Mouse (Mus musculus): ENCODE results near the gene Btrc. TPM values are rescaled to one million over a fixed set of nuclear protein-coding genes. Genes with fewer than 3 reads are reported as not detected.
A peak's percentile ranks its signal among the peaks of the same experiment; 100 is the strongest.

Btrc gene
- polyA plus RNA-seq, 2 experiments = 27.6 to 40.3 TPM

DNA sequence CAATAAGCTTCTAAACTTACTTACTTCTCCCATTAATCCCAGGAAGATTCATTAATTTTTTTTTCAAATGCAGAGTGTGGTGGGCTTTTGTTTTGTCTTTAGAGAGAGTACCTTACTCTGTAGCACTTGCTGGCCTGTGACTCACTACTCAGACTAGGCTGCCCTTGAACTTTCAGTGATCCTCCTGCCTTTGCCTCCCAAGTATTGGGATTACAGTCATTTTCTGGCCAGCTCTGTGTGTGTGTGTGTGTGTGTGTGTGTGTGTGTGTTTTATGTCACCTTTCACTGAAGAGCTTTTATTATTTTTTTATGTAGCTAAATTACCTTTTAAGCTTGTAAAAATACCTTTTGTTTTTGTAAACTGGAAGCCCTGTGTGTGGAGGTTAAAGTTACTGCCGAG lies 84.4 kb downstream of the Btrc start:
- H3K4me2 ChIP-seq (ENCODE audit: low read depth) = peak overlapping the region; percentile 79
- no peaks in the 10 kb centered on the region for H3K9me3 ChIP-seq (ENCODE audit: control insufficient read depth, low read length)
- H3K36me3 ChIP-seq (replicated peaks; ENCODE audit: control insufficient read depth, insufficient read depth, low read depth) = peaks cover 7% of the 10 kb centered on the region
- H3K27me3 ChIP-seq (ENCODE audit: control insufficient read depth, insufficient read depth, low read length) = no peaks in the 10 kb centered on the region
- no peak for DNase-seq (ENCODE audit: low read depth in 3 of 3, low spot score in 3 of 3)
- TF ChIP-seq CTCF (IDR thresholded peaks at IDR 0.05; ENCODE audit: low read depth) (no peak), EP300 (IDR thresholded peaks at IDR 0.05; ENCODE audit: low read depth) (no peak)
- H3K27ac ChIP-seq = peak overlapping the region; percentile 49
- WGBS (ENCODE audit: insufficient replicate concordance) = 91% methylated on average over 1 of the region's 1 CpGs
- ATAC-seq (ENCODE audit: insufficient read depth) = no peak
- H3K4me1 ChIP-seq (replicated peaks; ENCODE audit: control insufficient read depth in 2 of 2, insufficient read depth in 2 of 2, low read length in 1 of 2) = peaks cover 26 to 28% of the 10 kb centered on the region in 2 experiments
- peak overlapping the region; percentile 93 for H3K9ac ChIP-seq (replicated peaks)
- peak overlapping the region; percentile 48 to 68; a peak in 3 of 4 replicates for H3K4me3 ChIP-seq (ENCODE audit: insufficient read depth in 1 of 2, low read depth in 2 of 2, low read length in 2 of 2)

DNA sequence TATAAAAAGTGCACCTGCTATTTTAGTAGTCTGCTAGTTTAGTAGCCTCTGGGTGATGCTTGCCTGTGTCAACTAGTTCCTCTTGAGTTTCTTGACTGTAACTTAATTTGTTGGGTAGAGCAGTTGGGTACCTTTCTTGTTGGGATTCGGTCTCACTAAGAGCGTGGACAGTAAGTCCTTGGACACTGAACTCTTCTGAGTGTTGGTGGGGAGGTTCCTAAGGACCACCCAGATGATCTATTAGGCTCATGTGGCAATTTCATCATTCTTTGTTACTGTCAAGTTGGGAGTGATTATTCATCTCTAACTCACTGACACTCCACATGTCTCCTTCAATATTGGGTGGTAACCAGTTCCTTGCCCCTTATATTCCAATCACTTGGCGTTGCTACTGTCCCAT lies 90.9 kb downstream of the Btrc start:
- Histone ChIP-seq H3K27me3 (ENCODE audit: control insufficient read depth, insufficient read depth, low read length) (no peaks in the 10 kb centered on the region), H3K9ac (replicated peaks) (no peak overlapping the region), H3K36me3 (replicated peaks; ENCODE audit: control insufficient read depth, insufficient read depth, low read depth) (peaks cover 34% of the 10 kb centered on the region), H3K4me1 (replicated peaks; ENCODE audit: control insufficient read depth in 2 of 2, insufficient read depth in 2 of 2, low read length in 1 of 2) (peaks cover 0 to 2% of the 10 kb centered on the region in 2 experiments; a peak in 2 of 4 replicates), H3K9me3 (ENCODE audit: control insufficient read depth, low read length) (no peaks in the 10 kb centered on the region), H3K4me2 (ENCODE audit: low read depth) (no peak overlapping the region), H3K27ac (no peak overlapping the region), H3K4me3 (ENCODE audit: insufficient read depth in 1 of 2, low read depth in 2 of 2, low read length in 2 of 2) (no peak overlapping the region)
- DNase-seq (ENCODE audit: low read depth in 3 of 3, low spot score in 3 of 3) = no peak
- WGBS (ENCODE audit: insufficient replicate concordance) = 91% methylated on average over 3 of the region's 3 CpGs
- TF ChIP-seq CTCF (IDR thresholded peaks at IDR 0.05; ENCODE audit: low read depth) (no peak), EP300 (IDR thresholded peaks at IDR 0.05; ENCODE audit: low read depth) (no peak)
- ATAC-seq (ENCODE audit: insufficient read depth) = no peak

DNA sequence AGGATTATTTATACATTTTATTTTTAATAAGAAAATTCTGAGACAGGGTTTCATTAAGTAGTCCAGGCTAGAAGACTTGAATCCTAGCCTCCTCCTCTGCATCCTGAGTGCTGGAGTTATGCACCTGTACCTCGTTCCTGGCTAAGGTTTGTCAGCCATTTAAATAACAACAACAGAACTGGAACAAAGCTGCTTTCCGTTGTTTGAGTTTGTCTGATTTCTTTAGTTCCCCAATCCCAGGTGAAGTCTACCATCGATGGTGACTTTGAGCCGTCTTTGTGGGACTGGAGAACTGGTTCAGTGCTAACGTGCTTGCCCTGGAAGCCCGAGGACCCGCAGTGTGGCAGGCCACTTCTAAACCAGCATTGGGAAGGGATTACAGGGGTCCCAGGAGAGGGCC lies 93.4 kb downstream of the Btrc start:
- no peak overlapping the region for H3K9ac ChIP-seq (replicated peaks)
- peaks cover 49% of the 10 kb centered on the region for H3K36me3 ChIP-seq (replicated peaks; ENCODE audit: control insufficient read depth, insufficient read depth, low read depth)
- no peaks in the 10 kb centered on the region for H3K9me3 ChIP-seq (ENCODE audit: control insufficient read depth, low read length)
- TF ChIP-seq EP300 (IDR thresholded peaks at IDR 0.05; ENCODE audit: low read depth) (no peak), CTCF (IDR thresholded peaks at IDR 0.05; ENCODE audit: low read depth) (no peak)
- ATAC-seq (ENCODE audit: insufficient read depth) (no peak), DNase-seq (ENCODE audit: low read depth in 3 of 3, low spot score in 3 of 3) (no peak)
- H3K27ac ChIP-seq = no peak overlapping the region
- no peaks in the 10 kb centered on the region for H3K4me1 ChIP-seq (replicated peaks; ENCODE audit: control insufficient read depth in 2 of 2, insufficient read depth in 2 of 2, low read length in 1 of 2)
- no peaks in the 10 kb centered on the region for H3K27me3 ChIP-seq (ENCODE audit: control insufficient read depth, insufficient read depth, low read length)
- 87% methylated on average over 7 of the region's 7 CpGs for WGBS (ENCODE audit: insufficient replicate concordance)
- no peak overlapping the region for H3K4me3 ChIP-seq (ENCODE audit: insufficient read depth in 1 of 2, low read depth in 2 of 2, low read length in 2 of 2)
- H3K4me2 ChIP-seq (ENCODE audit: low read depth) = no peak overlapping the region

DNA sequence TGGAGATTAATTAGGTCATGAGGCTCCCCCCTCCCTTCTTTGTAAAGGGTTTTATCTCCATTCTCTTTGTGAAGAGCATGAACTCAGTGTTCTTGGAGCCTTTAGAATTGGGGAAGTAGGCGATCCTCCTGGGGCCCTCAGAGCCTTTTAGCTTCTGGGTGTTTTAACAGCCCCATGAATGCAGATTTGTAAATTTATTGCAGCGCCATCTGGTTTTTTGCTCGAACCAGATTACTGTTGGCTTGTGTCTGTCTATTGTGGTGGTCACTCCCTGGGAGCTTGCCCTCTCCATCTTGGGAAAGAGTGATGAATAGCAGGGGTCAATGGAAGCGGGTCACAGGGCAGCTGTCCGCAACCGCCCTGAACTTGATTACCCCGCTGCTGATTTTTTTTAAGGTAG lies 95.2 kb downstream of the Btrc start:
- no peak overlapping the region for H3K4me3 ChIP-seq (ENCODE audit: insufficient read depth in 1 of 2, low read depth in 2 of 2, low read length in 2 of 2)
- no peaks in the 10 kb centered on the region for H3K27me3 ChIP-seq (ENCODE audit: control insufficient read depth, insufficient read depth, low read length)
- H3K36me3 ChIP-seq (replicated peaks; ENCODE audit: control insufficient read depth, insufficient read depth, low read depth) = peaks cover 40% of the 10 kb centered on the region
- 74% methylated on average over 7 of the region's 7 CpGs for WGBS (ENCODE audit: insufficient replicate concordance)
- no peaks in the 10 kb centered on the region for H3K4me1 ChIP-seq (replicated peaks; ENCODE audit: control insufficient read depth in 2 of 2, insufficient read depth in 2 of 2, low read length in 1 of 2)
- no peak for DNase-seq (ENCODE audit: low read depth in 3 of 3, low spot score in 3 of 3)
- no peak overlapping the region for H3K4me2 ChIP-seq (ENCODE audit: low read depth)
- no peak for TF ChIP-seq EP300 (IDR thresholded peaks at IDR 0.05; ENCODE audit: low read depth)
- H3K9ac ChIP-seq (replicated peaks) = no peak overlapping the region
- no peak for ATAC-seq (ENCODE audit: insufficient read depth)
- H3K27ac ChIP-seq = no peak overlapping the region
- H3K9me3 ChIP-seq (ENCODE audit: control insufficient read depth, low read length) = no peaks in the 10 kb centered on the region

DNA sequence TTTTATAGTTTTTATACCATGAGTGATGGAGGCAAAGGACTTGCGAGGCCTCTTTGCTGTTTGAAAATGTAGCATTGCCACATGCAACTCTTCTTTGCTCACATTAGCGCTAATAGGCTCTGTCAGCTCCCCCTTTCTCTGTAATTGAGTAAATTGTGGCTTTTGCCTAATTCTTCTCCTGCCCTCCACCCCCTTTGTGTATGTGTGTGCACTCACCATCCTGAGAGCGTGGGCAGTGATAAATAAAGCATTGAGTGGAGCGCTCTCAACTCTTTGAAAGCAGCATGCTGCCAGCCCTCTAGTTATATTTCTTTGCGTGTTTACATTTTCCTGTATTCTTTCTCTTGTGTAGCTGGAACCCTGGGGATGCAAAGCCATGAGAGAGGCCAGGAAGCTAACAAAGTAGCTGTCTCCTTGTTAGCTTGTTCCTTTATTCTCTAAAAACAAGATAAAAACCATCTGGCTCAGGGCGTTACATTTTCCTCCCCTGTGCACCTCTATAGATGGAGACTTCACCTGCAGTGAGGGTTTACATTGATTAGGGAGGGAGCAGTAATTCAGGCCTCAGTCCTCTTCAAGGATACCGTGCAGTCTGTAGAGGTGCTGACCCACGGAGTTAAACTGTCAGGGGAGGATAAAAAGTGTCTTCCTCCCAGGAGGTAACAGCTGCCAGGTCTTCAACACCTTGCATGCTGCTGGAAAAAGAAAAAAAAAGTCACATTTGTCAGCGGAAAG lies 96.6 kb downstream of the Btrc start:
- TF ChIP-seq CTCF (IDR thresholded peaks at IDR 0.05; ENCODE audit: low read depth) = no peak
- no peak for TF ChIP-seq EP300 (IDR thresholded peaks at IDR 0.05; ENCODE audit: low read depth)
- Histone ChIP-seq H3K27ac (no peak overlapping the region), H3K9ac (replicated peaks) (no peak overlapping the region), H3K9me3 (ENCODE audit: control insufficient read depth, low read length) (no peaks in the 10 kb centered on the region), H3K27me3 (ENCODE audit: control insufficient read depth, insufficient read depth, low read length) (no peaks in the 10 kb centered on the region), H3K36me3 (replicated peaks; ENCODE audit: control insufficient read depth, insufficient read depth, low read depth) (peaks cover 35% of the 10 kb centered on the region), H3K4me3 (ENCODE audit: insufficient read depth in 1 of 2, low read depth in 2 of 2, low read length in 2 of 2) (no peak overlapping the region), H3K4me1 (replicated peaks; ENCODE audit: control insufficient read depth in 2 of 2, insufficient read depth in 2 of 2, low read length in 1 of 2) (no peaks in the 10 kb centered on the region), H3K4me2 (ENCODE audit: low read depth) (no peak overlapping the region)
- ATAC-seq (ENCODE audit: insufficient read depth) (no peak), DNase-seq (ENCODE audit: low read depth in 3 of 3, low spot score in 3 of 3) (no peak)
- WGBS (ENCODE audit: insufficient replicate concordance) = 83% methylated on average over 9 of the region's 9 CpGs

All from liver, embryonic 14.5 days (tissue).